Mouse (Mus musculus) cortical plate, adult 2 months (tissue): ENCODE measurements at regions not wholly inside any gene's neighbourhood (a gene's known extent, or its start where the extent isn't known, plus 50 kb on each side); places are given as distances from the start of the nearest gene placed in this dataset.

Source experiments
- CTCF ChIP-seq: fragments of 200-500 bp; IDR thresholded peaks from 2 replicates; pipeline ENCODE4 v1.5.1; 2011; ENCODE audit warnings: mild to moderate bottlenecking, control low read depth, low read length; ENCODE audit not compliant: insufficient read depth; ENCODE audit errors: extremely low read depth
- POLR2A ChIP-seq: fragments of 200-500 bp; IDR thresholded peaks from 2 replicates; pipeline ENCODE4 v1.6.1; 2011; ENCODE audit warnings: mild to moderate bottlenecking, low read length, control low read depth; ENCODE audit not compliant: insufficient read depth; ENCODE audit errors: extremely low read depth

- TF ChIP-seq POLR2A (no peak), CTCF (no peak)
Measured at GRCm38 (mm10) chr3:123784127-123784526, 93.5 kb upstream of the Ndst3 start.
